Mouse (Mus musculus) embryo, embryonic 11.5 days (tissue): ENCODE measurements around the gene Phf14.
"Not testable (repeated sequence)": the region's sequence is repeated elsewhere in the genome, so short reads cannot be mapped to it uniquely, and the experiment has no call there.

Experiments
- DNase-seq: peaks from one replicate; pipeline ENCODE4 v3.0.0-alpha.2; 2012; ENCODE audit warnings: low read depth, low spot score

Phf14 gene

DNA sequence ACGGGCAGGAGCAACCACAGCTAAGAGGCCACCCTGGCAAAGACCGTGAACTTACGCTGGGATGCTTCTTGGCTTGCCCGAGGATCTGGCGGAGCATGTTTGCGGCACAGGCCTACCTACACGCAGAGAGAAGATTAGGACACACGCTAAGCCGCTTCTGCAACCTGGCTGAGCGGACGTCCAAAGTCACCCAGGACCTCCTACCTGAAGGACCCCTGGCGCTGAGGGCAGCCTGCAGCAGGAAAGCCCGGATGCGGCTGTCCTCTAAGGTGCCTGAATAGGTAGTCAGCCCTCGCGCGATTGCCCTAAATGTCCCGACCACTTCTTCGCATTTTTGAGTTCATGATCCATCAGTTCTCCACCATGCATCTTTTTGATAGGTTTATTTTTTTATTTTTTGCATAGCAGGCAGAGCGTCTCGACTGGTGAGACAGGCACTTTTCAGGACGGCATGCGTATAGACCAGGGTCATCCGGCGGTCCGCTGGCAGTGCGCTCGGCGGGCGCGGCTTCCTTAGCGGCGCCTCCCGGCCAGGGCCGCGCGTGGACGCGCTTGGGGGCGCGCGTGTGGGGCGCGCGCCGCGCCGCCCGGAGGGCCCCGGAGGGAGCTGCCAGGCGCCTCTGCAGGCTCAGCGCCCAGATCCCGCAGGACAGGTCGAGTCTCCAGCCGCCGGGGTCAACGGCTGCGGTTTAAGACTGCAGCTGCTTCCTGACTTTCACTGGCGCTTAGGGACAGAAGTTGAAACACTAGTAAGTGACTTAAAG is at the start of gene Phf14, which contains the start of gene Ndufa4:
Gene Phf14 (plus strand): TSS at position 541 of the 764 bp plus-strand sequence.
Gene Ndufa4 (minus strand): TSS at position 229 of the 764 bp plus-strand sequence.
- peak; percentile 84 for DNase-seq

DNA sequence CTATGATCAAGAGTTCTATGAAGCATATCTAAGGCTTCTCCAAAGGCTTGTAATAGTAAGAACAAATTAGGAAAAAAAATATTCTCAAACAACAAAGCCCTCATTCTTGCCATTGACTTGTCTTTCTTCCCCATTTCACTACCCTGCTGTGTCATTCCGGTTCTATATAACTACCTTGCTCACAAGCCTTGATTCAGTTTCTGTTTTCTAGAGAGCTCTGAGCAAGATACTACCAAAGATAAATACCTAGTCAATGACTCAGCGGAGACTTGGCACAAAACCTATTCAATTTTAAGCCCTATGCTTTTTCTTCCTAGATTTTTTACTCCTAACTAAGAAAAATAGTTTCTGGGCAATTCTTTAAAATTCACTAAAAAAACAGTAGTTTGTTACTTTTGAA is 32.2 kb upstream of the Phf14 start:
- DNase-seq = not testable (repeated sequence)

DNA sequence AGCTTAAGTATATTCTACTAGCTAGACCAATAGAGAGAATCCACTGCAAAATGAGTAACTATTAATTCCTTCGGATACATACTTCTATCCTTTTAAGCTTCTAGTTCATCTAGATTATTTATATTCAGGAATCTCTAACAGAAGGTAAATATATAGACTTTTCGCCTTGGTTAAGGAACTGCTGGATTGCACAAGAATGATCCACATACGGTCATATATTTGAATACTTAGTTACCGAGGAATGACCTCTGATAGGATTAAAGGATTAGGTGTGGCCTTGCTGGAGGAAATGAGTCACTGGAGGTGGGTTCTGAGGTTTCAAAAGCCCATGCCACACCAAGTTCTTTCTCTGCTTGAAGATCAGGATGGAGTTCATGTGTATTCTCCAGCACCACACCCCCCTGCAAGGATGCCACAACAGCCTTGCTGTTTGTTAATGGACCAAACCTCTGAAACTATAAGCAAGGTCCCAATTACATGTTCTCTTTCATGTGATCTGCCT is 6.7 kb upstream of the Phf14 start:
- DNase-seq = no peak

DNA sequence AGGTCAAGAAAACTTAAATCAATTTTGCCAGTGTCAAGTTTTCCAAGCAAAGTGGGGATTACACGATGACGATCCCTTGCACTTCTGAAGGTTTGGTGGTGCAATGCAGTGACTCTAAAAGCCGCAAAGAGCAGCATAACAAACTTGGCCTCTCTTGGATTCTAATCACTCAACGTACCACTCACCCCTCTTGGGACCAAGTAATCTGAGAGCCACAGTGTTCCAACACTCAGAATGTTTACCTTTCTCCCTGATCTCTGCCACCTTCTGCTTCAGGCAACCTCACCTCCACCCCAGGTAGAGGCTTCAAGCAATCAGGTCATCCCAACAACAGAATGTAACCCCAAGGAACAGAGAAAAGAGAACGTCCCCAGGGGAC is 730 bp upstream of the Phf14 start:
- DNase-seq = no peak

DNA sequence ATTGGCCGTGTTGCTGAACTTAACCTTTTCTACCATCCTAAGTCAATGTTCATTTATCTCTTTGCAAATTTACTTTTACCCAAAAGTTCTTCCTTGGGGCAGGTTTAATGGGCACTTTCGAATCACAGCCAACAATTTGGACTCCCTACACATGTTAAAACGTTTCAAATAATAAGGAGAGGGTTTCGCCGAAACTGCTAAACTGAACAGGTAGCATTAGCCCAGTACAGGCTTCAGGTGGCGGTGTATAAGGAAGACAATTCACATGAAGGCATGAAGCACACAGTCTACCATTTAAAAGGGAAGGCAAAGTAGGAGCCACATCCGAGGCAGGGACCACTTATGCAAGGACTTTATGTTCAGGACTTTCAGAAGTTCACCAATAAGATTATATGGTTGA is 561 bp downstream of the Phf14 start:
- DNase-seq = no peak

DNA sequence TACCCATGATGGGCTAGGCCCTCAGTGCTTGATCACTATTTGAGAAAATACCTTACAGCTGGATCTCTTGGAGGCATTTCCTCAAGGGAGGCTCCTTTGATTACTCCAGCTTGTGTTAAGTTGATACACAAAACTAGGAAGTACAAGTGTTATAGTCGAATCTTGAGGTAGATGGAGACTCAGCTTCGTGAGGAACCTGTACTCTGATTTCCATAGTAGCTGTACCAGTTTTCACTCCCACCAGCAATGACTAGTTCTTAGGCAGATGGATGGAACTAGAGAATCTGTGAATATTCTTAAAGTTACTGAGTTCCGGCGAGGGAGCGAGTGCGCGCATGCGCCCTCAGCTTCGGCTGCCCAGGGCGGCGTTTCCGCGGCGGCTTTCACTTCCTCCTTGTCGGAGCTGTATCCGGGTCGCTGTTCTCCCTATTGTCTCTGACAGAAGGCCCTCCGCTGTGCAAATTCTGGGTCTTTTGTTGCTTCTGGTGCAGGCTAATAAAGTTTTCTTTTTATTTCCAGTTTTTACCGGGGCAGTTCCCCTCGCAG is 18.0 kb downstream of the Phf14 start:
- DNase-seq = peak; percentile 76

DNA sequence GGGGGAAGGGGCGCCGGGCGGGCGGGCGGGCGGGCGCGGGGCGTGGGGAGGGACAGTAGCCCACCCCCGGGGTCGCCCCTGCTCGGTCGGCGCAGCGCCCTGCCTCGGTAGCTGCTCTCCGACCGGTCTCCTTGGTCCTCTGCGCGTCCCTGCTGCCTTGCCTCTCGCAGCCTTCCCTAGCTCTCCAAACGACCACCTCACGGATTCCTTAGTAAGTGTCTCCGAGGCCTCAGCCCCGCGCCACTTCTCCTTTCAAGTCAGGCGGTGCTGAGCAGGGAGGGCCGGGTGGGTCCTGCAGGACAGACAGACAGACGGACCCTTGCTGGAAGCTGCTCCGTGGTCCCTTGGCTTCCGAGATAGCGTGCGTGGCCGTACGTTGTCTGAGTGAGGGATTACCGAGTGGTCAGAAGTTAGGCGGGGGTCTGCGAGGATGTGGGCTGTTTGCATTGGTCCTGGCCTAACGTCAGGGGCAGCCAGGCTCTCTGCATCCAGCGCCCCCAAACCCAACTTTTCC is 18.5 kb downstream of the Phf14 start:
- peak; percentile 38 for DNase-seq

DNA sequence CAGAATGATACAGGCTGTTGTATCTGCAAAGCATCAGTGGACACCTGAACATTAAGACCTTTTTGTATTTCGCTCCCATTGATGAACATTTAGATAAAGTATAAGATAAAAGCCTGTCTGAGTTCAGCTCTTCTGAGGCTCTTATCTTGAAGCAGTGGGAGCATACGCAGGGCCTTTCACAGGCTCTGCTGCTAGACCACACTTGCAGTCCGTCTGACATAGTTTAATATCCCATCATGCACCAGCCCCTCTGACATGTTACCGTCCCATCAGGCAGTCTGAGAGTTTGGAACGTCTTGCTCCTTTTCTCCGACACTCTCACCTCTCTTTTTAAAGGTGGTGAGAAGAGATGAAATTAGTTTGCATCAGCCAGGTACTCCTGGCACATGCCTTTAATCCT is 19.9 kb downstream of the Phf14 start:
- no peak for DNase-seq

DNA sequence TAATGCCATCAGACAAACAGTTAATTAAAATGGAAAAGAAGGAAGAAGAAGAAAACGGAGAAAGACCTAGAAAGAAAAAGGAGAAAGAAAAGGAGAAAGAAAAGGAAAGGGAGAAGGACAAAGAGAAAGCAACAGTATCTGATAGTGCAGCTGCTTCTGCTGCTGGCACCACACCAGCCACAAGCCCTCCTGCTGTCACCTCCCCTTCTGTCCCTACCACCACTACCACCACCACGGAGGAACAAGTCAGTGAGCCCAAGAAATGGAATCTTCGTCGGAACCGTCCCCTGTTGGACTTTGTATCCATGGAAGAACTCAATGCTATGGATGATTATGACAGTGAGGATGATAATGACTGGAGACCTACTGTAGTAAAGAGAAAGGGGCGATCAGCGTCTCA is 25.8 kb downstream of the Phf14 start:
- DNase-seq = no peak

DNA sequence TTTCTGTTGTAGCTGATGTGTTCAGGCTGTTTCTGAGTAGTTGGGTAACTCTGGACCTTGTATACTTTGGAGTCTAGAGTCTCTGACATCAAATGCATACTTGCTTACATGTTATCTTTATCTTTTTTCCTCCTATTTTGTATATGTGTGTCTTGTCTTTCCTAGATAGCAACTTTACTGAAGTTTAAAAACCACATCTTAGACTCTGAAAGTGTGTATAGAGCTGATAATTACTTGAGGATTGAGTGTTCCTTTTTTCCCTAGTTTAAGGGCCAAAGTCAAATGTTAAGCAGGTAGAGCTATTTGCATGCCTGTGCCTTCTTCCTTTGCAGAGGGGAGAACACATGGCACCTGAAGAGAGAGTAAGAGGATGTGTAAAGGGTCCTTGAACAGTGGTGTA is 33.3 kb downstream of the Phf14 start:
- no peak for DNase-seq

DNA sequence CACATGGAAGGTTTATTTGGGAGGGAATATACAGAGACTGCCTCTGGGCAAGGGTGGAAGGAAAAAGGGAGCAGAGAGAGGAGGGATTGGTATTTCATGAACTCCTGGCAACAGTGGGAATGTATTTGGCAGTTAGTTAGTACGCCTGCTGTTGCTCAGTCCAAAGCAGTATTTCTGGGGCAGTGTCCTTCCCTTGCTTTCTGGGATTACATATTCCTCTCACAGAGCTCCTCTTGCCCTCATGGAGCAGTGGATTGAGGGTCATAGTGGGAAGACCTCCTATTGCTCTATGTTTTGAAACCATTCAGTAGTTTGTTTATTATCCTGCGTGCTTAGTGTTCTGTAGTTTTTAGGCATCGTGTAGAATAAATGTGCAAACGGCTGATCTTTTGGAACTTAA is 34.5 kb downstream of the Phf14 start:
- no peak for DNase-seq

DNA sequence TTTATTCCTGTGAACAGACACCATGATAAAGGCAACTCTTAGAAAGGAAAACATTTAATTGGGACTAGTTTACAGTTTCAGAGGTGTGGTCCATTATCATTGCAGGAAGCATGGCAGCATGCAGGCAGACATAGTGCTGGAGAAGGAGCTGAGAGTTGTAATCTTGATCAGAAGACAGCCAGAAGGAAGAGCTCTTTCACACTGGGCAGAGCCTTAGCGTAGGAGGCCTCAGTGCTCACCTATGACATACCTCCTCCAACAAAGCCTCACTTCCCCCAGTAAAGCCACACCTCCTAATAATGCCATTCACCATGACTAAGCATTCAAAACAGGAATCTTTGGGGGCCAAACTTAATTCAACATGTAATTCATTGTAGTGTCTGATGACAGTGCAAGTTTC is 40.5 kb downstream of the Phf14 start:
- DNase-seq = no peak

DNA sequence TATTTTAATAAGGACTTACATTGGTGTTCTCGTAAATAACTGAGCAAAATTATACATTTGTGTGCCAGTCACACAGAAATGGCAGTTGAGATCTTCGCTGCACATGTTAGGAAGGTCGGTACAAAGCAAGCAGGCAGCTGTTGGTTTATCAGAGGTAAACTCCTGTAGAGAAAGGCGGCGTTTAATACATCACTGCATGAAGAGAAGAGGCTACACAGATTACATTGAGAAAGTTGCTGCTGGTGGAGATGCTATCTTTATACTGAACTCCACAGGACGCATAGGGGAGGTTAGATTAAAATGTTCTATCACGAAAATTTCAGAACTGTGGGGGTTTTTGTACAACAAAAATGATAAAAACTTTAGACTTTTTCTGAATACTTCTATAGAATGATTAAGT is 52.6 kb downstream of the Phf14 start:
- no peak for DNase-seq

DNA sequence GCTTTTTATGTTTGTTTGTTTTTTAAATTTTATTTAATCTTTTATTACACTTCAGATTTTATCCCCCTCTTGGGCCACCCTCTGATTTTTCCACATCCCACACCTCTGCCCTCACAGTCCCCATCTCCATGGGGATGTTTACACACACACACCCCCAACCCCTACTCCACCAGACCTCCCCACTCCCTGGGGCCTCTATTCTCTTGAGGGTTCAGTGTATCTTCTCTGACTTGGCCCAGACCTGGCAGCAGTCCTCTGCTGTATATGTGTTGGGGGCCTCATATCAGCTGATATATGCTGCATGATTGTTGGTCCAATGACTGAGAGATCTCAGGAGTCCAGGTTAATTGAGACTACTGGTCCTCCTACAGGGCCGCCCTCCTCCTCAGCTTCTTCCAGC is 86.2 kb downstream of the Phf14 start:
- DNase-seq = no peak

DNA sequence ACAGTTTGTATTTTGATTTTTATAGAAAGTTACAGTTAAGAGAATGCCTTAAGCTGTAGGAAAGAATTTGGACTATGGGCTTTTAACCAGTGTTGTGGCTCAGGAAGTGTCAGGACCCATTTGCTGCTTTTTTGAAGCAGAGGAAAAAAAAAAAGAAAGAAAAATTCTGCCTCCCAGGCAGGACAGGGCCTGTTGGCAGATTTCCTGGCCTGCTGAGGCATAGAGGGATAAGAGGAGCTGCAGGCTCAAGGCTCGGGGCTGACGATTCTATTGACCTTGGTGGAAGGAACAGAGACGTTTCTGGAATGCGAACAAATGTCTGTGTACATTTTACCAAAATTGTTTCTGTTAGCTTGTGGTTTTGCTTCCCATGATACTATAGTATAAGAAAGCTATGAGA is 91.0 kb downstream of the Phf14 start:
- no peak for DNase-seq

DNA sequence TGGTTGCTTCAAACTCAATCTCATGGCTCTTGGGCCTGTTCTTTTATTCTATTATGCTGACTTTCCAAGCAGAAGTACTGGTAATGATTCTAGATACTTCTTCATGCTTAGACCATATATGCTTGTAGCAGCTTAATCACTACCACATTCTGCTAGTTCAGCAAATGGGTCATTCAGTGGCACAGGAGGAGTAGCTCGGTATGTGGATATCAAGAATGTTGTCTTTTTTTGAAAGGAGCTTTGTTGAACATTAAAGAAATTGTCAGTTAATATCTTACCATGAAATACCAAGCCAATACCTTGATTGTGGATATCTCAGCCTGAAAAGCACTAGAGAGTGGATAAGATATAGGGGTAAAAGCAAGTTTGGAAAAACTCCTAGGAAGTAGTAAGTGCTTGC is 91.9 kb downstream of the Phf14 start:
- no peak for DNase-seq

DNA sequence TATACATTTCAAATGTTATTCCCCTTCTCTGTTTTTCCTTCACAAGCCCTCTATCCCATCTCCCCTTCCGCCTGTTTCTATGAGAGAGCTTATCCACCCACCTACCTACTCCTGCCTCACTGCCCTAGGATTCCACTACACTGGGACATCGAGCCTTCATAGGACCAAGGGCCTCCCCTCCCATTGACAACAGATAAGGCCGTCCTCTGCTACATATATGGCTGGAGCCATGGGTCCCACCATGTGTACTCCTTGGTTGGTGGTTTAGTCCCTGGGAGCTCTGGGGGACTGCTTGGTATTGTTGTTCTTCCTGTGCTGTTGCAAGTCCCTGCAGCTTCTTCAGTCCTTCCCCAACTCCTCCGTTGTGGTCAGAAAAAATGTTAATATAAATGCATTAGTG is 97.8 kb downstream of the Phf14 start:
- DNase-seq = no peak

DNA sequence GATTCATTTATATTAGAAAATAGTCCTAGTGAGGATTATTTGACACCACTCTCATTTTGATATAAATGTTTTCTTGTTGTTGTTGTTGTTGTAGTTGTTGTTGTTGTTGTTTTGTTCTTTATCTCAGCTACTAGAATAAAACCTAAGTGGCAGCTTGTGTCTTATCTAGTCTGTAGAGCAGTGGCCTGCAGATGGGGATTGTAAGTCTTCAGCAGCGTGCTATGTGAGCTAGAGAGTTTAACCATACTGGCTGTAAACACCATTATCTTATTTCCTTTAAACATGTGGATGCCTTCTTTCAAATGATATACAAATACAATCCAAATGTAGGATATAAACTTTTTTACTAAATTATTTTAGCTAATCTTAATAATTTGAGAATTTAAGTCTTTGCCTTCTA is 98.4 kb downstream of the Phf14 start:
- DNase-seq = no peak

DNA sequence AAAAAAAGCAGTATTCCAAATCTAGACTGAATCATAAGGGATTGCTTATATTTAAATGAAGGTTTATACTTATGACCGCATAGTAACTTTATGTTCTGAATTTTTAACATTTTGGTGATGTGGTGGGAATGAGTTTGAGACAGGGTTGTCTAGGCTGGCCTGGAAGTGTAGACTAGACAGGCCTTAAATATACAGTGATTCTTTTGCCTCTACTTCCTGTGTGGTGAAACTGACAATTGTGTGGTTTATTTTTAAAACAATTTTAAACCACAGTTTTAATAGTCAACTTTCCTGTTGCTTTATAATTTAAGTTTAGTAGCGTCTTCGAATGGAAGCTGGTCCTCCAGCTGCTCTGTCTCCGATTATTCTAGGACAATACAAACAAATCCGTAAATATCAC is 104.5 kb downstream of the Phf14 start:
- DNase-seq = no peak

DNA sequence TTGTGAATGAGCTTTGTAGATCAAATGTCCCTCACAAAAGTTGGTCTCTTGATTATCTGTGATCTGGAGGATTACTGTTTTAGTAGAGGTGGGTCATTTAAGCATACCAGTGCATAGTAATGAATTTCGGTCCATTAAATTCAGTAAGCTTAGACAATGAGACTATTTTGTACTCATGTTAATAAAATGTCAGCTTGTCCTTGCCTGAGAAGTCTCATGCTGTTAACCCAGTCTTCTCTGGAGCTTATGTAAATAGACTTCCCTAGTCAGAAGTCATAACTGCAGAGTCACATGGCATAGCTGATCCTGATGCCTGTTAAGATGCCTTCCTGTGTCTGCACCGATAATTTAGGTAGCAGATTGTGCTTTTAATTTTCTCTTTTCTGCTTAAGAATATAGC is 106.4 kb downstream of the Phf14 start:
- no peak for DNase-seq

DNA sequence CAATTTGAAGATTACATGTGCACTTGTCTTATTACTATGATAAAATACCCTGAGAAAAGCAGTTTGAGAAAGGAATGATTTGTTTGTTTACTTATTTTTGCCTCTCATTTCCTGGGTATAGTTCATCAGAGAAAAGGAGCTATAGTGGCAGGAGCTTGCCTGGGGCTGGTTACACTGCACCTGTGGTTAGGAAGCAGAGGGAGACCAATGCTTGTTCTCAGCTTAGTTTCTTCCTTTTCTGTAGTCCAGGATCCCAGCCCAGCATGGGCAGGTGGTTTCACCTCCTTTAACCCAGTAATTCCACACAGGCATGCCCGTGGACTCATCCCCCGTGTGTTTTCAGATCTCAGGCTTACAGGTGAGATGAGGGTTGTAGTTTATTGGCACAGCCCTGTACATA is 107.1 kb downstream of the Phf14 start:
- no peak for DNase-seq

DNA sequence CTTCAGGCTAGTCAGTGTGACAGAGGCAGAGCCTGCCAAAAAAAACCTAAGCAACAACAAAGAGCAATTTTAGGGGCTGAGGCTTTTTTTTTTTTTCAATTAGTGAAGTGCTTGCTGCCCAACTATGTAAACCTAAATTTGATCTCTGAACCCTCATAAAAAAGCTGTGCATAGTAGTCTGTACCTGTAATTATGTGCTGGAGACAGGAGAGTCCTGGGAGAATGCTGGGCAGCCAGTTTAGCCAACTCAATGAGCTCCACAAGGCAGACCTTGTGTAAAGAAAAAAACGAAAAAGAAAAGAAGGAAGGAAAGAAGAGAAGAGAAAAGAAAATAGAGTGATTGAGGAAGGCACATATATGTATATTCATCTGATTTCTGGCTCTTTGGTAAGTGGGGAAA is 112.1 kb downstream of the Phf14 start:
- DNase-seq = no peak

DNA sequence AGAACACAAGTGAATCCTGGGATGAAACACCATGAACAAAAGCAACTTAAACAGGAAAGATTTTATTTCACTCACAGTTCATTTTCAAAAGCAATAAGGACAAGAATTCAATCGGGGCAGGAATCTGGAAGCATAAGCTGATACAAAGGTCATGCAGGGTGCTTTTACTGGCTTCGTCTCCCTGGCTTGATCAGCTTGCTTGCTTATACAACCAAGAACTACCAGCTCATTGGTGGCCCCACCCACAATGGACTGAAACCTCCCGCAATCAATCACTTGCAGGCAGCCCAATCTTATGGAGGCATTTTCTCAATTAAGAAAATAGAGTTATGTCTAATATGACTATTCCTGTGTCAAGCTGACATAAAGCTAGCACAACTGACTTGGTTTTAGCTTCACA is 112.5 kb downstream of the Phf14 start:
- DNase-seq = no peak
